Mouse (Mus musculus) forebrain, embryonic 10.5 days (tissue): Measurements from ENCODE around the gene Ampd1. TPM values are rescaled to one million over a fixed set of nuclear protein-coding genes. Genes with fewer than 3 reads are reported as not detected.

Experiments
- DNase-seq: peaks from one replicate; pipeline ENCODE4 v3.0.0-alpha.2; 2017; ENCODE audit warnings: low spot score; ENCODE audit errors: extremely low spot score
- H3K27ac ChIP-seq: fragments of 300-500 bp; sonication (generic); 2 replicates; pipeline ENCODE4 v1.5.1; 2016; ENCODE audit warnings: mild to moderate bottlenecking
- H3K27me3 ChIP-seq: fragments of 300-500 bp; sonication (generic); 2 replicates; pipeline ENCODE4 v1.6.1; 2016; ENCODE audit warnings: mild to moderate bottlenecking; ENCODE audit not compliant: poor library complexity, severe bottlenecking
- H3K36me3 ChIP-seq: fragments of 300-500 bp; sonication (generic); replicated peaks from 2 replicates; pipeline ENCODE4 v1.6.1; 2016; ENCODE audit warnings: mild to moderate bottlenecking, moderate library complexity
- H3K4me1 ChIP-seq: fragments of 300-500 bp; sonication (generic); 2 replicates; pipeline ENCODE4 v1.6.1; 2016
- H3K4me3 ChIP-seq: fragments of 300-500 bp; sonication (generic); 2 replicates; pipeline ENCODE4 v1.5.1; 2016; ENCODE audit warnings: mild to moderate bottlenecking, moderate library complexity
- H3K9me3 ChIP-seq: fragments of 300-500 bp; sonication (generic); 2 replicates; pipeline ENCODE4 v1.6.1; 2016; ENCODE audit warnings: mild to moderate bottlenecking, moderate library complexity
- WGBS: fragments of 180-500 bp; shearing (Covaris S2); methylation state at CpG from one replicate; pipeline ENCODE4 v1.1.7; 2016; 5-methylcytosine and 5-hydroxymethylcytosine counted together
- polyA plus RNA-seq: library from polyadenylated mRNA; unstranded; fragments of >200 nt; fragmentation: Nextera tagmentation; extraction: Ambion mirVana; gene quantifications from 2 replicates; pipeline ENCODE4 v1.2.1, GENCODE M21; 2016

Ampd1 gene
- polyA plus RNA-seq, 1 experiment from 2014 or later: not detected

DNA sequence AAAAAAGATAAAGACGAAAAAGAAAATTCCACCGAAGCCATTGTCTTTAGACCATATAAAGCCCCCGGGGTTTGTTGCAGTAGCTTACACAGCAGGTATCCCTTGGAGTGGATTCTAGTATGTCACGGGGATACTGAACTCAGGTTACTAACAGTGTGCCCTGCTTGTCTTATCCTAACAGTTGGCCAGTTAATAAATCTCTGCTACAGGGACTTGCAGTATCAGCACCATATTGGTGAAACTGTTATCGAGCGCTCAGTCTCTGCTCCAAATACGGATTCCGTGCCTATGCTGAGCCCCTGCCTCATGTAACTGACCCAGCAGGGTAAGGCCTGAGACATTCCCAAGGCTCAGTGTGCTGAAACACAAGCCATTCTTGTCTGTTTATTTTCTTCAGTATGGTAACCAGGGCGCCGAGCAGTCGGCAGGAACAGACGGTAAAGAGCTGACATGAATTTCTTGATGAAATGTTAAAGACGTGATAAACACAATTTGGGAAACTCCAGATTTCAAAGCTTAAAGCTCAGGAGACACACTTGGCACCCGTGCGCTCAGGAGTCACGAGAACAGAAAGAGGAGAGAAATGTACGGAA is 8.1 kb downstream of the Ampd1 start:
- no peak overlapping the region for H3K4me3 ChIP-seq
- WGBS: 91% methylated on average over 17 of the region's 17 CpGs
- no peaks in the 10 kb centered on the region for H3K36me3 ChIP-seq
- no peaks in the 10 kb centered on the region for H3K4me1 ChIP-seq
- no peaks in the 10 kb centered on the region for H3K9me3 ChIP-seq
- no peak overlapping the region for H3K27ac ChIP-seq
- H3K27me3 ChIP-seq: no peaks in the 10 kb centered on the region
- DNase-seq: no peak

DNA sequence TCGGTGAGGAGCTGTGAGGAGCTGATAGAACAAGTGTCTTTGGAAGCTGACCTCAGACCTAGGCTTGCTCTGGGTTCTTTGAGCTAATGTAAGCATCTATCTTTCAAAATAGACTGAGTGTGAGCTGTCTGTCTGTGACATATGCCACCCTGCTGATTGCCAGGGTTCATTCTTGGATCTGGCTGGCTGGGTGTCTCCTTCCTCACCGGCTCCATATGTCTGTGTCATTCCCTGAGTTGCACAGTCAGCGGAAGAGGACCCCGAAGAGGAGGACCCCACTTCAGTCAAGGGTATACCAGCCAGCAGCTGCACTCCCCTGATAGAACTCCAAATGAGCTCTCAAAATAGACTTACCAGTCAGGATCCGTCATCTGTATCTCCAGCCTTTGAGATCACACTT is 8.9 kb downstream of the Ampd1 start:
- WGBS: 90% methylated on average over 5 of the region's 5 CpGs

DNA sequence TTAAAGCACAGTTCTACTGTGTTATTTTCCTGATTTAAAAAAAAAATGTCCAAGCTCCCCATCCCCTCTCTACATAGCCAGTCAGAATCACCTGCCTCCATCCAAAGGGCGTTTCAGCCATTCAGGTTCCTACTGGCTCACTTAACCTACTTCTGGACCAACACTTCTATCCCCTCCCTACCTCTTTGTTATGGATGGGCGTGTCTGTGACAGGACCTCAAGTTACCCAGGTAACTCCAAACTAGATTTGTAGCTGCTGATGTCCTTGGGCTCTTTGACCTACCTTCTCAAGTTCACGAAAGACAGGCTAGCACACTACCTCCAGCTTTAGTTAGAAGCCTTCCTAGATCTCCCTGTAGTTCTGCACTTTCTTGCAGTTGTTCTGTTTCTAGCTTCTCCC is 12.2 kb downstream of the Ampd1 start:
- whole genome bisulfite sequencing: 84% methylated on average over 3 of the region's 3 CpGs
- no peaks in the 10 kb centered on the region for H3K4me1 ChIP-seq
- no peaks in the 10 kb centered on the region for H3K27me3 ChIP-seq
- no peak overlapping the region for H3K27ac ChIP-seq
- DNase-seq: no peak
- no peaks in the 10 kb centered on the region for H3K9me3 ChIP-seq
- no peaks in the 10 kb centered on the region for H3K36me3 ChIP-seq
- H3K4me3 ChIP-seq: no peak overlapping the region

More for the DNA sequence above, 8.9 kb downstream of the Ampd1 start:
- Histone ChIP-seq H3K4me3 (no peak overlapping the region), H3K36me3 (no peaks in the 10 kb centered on the region), H3K27ac (no peak overlapping the region), H3K9me3 (no peaks in the 10 kb centered on the region), H3K27me3 (no peaks in the 10 kb centered on the region), H3K4me1 (no peaks in the 10 kb centered on the region)
- DNase-seq: no peak

DNA sequence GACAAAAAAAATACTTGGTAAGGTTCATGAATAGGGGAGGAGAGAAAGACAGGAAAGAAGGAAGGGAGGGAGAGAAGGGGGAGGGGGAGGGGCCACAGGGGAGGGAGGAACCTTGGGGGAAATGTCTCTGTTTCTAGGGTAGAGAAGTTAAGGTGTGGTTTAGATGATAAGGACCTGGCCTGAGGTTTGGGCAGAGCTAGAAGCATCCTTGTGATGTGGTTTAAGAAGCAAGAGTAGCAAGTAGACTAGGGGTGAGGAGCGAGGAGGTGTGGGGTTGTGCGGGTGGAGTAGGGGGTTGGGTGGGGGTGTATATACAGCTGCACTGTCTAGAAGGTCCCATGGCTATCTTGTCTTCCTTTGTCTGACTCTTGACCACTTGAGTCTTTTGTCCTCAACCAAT is 17.9 kb downstream of the Ampd1 start:
- 97% methylated on average over 2 of the region's 2 CpGs for WGBS
- Histone ChIP-seq H3K4me1 (no peaks in the 10 kb centered on the region), H3K9me3 (no peaks in the 10 kb centered on the region), H3K4me3 (no peak overlapping the region), H3K36me3 (no peaks in the 10 kb centered on the region), H3K27ac (no peak overlapping the region), H3K27me3 (no peaks in the 10 kb centered on the region)
- DNase-seq: no peak

DNA sequence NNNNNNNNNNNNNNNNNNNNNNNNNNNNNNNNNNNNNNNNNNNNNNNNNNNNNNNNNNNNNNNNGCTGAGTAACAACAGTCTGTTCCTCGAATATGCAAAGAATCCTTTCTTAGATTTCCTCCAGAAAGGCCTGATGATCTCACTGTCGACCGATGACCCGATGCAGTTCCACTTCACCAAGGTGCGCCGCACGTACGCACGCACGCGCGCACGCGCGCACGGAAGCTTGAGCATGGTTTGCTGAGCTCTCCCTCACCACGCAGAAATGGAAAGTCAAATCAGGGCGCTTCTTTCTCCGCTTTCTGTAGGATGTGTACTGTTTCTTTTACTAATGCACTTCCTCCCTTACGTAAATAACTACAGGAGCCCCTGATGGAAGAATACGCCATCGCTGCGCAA is 24.8 kb downstream of the Ampd1 start:
- Histone ChIP-seq H3K36me3 (no peaks in the 10 kb centered on the region), H3K4me3 (no peak overlapping the region), H3K9me3 (no peaks in the 10 kb centered on the region), H3K27ac (no peak overlapping the region), H3K4me1 (peaks cover 13% of the 10 kb centered on the region), H3K27me3 (peaks cover 32% of the 10 kb centered on the region)
- no peak for DNase-seq
- WGBS: 81% methylated on average over 23 of the region's 23 CpGs

DNA sequence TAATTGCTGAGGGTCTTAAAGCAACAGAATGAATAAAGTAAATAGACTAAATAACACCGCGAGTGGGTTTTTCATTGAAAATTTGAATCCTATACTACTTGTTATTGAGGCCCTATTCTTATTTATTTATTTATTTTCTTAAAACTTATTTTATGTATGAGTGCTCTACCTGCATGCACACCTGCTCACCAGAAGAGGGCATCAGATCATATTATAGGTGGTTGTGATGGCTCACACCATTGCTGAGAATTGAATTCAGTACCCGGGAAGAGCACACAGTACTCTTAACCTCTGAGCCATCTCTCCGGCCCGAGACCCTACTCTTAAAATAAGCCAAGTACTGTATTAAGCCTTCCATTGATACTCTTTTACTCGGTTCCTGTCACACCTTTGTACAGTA is 25.9 kb downstream of the Ampd1 start:
- Histone ChIP-seq H3K4me1 (peaks cover 13% of the 10 kb centered on the region), H3K9me3 (no peaks in the 10 kb centered on the region), H3K4me3 (no peak overlapping the region), H3K27me3 (peaks cover 42% of the 10 kb centered on the region), H3K36me3 (no peaks in the 10 kb centered on the region), H3K27ac (no peak overlapping the region)
- no peak for DNase-seq
- 86% methylated on average over 6 of the region's 6 CpGs for WGBS

DNA sequence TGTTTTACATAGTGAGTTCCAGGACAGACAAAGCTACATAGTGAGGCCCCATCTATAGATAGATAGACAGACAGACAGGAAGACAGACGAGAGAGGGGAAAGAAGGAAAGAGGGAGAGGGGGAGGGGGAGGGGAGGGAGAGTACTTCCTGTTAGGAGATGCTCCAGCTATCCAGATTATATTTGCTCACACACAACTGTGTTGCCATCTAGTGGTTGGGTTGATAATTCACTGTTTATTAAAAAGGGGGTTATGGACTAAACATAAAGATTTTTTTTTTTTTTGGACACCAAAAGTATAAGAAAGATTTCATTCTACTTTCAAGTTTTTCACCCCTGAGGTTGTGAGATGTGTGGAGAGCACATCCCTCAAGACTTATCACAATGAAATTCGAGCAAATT is 26.9 kb downstream of the Ampd1 start:
- Histone ChIP-seq H3K27ac (no peak overlapping the region), H3K4me3 (no peak overlapping the region), H3K4me1 (peaks cover 13% of the 10 kb centered on the region), H3K27me3 (peaks cover 46% of the 10 kb centered on the region), H3K36me3 (no peaks in the 10 kb centered on the region), H3K9me3 (no peaks in the 10 kb centered on the region)
- 82% methylated on average over 2 of the region's 2 CpGs for WGBS
- DNase-seq: no peak

DNA sequence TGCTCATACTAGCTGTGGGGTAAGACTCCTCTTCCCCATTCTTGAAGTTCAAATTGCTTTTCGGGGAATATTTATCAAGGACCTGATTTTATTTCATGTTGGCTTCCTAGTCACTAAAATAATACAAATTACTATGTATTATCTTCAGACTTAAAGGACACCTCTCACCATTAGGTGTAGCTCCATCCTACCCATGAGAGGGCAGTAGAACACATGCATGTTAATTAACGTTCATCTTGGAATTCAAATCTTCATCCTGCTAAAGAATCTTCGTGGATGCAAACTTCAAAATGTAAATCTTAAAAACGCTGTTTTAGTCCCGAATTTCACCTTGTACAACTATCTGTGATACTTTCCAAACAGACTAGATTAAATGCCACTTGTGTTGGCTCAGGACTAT is 27.4 kb downstream of the Ampd1 start:
- no peak for DNase-seq
- Histone ChIP-seq H3K4me3 (no peak overlapping the region), H3K27me3 (peaks cover 46% of the 10 kb centered on the region), H3K9me3 (no peaks in the 10 kb centered on the region), H3K27ac (no peak overlapping the region), H3K36me3 (no peaks in the 10 kb centered on the region), H3K4me1 (peaks cover 13% of the 10 kb centered on the region)
- 72% methylated on average over 5 of the region's 5 CpGs for WGBS

DNA sequence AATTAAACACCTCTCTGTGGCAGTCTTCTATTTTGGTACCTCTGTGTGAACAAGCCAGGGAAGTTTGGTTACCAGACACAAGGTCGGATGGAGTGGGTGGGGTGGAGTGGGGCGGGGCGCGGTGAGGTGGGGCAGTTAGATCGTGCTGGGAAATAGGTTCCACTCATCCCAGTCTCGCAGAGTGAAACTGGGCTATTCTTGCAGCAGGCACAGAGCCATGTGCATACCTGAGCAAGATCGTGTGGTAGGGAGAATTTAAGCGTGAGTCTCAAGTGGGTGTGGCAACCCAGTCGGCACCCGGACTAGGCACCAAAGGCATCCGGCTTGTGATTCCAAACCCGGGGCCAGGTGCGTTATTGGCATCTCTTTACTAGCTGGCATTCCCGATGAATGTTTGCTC is 28.1 kb downstream of the Ampd1 start:
- Histone ChIP-seq H3K36me3 (no peaks in the 10 kb centered on the region), H3K4me3 (peak overlapping the region; percentile 75), H3K9me3 (no peaks in the 10 kb centered on the region), H3K4me1 (peaks cover 13% of the 10 kb centered on the region), H3K27ac (0 out of 2 replicates have a peak overlapping the region, but pooled peaks have one; percentile 81), H3K27me3 (peaks cover 46% of the 10 kb centered on the region)
- 4% methylated on average over 14 of the region's 14 CpGs for WGBS
- DNase-seq: no peak

DNA sequence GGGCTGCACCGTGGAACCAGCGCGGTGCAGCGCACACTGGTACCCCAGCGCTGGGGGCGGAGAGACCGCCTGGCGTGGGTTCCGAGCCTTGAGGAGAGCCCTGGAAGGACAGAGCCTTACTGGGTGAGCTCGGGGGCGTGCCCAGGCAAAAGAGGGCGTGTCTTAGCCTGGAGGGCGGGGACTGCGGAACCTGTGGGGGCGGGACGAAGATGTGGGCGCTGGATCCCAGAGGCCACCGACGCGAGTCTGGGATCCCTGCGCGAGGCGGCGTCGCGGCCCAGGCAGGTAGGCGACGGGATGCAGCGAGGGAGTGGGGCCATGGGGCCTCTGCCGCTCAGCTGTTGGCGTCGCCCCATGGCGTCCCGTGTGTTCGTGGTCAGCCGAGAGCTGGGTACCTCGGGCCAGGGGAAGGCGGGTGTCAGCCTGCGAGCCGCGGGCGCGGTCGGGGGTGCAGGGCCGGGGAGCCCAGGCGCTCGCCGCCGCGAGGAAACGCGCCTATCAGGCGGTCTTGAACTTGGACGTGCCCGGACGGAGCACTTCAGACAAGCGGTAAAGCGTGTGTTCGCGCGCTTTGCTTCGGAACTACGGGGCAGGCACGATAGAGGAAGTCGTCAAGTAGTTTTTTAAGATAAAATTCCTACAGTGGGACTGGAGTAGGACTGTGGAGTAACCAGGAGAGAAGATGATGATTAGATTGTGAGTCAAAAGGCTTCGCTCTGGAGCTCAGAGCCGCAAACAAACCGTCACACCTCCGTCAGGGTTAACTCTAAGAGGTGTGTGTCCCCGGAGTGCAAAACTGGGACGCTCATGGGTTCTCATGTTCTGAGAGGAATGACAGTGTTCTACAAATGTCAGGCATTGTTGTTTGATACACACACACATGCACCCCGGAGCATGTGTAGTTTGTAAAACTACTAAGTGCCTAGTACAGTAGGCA is 28.9 kb downstream of the Ampd1 start, which contains the start of gene Dennd2c:
TSS of gene Dennd2c (plus strand) at position 151 of the 937 bp plus-strand sequence.
- Histone ChIP-seq H3K36me3 (no peaks in the 10 kb centered on the region), H3K27ac (peak within 1 kb of the TSS; percentile 81), H3K27me3 (peaks cover 46% of the 10 kb centered on the region), H3K4me1 (peaks cover 13% of the 10 kb centered on the region), H3K4me3 (peak within 1 kb of the TSS; percentile 75), H3K9me3 (no peaks in the 10 kb centered on the region)
- WGBS: 2% methylated on average over 72 of the region's 72 CpGs
- DNase-seq: peak; percentile 89

DNA sequence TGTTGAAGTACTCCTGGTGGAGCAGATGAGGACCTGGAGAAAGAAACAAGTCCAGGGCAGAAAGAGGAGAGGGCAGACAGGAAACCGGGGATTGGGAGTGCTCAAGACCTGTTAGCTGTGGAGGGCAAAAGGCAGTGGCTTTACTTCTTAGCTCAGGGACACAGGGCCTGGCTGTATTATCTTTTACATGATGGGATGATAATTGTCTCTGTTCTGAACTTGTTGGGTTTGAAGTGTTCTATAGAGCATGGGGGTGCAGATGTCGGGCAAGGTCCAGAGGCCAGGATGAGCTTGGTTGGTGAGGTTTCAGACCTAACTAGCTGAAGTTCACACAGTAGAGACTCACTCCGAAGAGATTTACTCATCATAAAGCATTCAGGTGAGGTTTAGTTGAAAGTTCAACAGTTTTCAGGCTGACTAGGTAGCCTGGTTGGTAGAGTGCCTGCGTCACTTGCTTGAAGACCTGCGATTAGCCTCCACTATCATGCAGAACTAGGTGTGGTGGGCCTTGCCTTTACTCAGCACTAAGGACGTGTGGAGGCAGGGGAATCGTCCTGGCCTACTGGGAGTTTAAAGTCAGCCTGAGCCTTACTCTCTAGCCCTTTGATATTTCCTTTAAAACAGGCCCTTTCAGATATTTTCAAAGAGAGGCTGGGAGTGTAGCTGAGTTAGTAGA is 33.9 kb downstream of the Ampd1 start:
- no peak overlapping the region for H3K4me3 ChIP-seq
- no peak overlapping the region for H3K27ac ChIP-seq
- 86% methylated on average over 7 of the region's 7 CpGs for WGBS
- H3K27me3 ChIP-seq: peaks cover 23% of the 10 kb centered on the region
- no peaks in the 10 kb centered on the region for H3K9me3 ChIP-seq
- DNase-seq: no peak
- no peaks in the 10 kb centered on the region for H3K36me3 ChIP-seq
- H3K4me1 ChIP-seq: peaks cover 3% of the 10 kb centered on the region

DNA sequence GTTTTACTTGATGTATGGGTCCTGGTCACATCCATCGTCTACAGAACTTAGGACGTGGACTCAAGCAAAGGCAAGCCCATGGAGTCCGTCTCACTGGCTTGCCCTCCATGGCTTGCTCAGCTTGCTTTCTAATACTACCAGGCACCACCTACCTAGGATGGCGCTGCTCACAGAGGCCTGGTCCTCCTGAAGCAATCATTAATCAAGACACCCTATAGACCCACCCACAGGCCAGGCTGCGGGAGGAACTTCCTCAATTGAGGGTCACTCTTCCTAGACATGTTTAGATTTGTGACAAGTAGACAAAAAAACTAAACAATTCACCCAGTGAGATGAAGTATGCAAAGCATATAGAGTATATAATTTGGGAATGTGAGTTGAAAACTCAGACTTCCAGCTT is 38.4 kb downstream of the Ampd1 start:
- no peaks in the 10 kb centered on the region for H3K36me3 ChIP-seq
- H3K27me3 ChIP-seq: no peaks in the 10 kb centered on the region
- WGBS: 82% methylated on average over 5 of the region's 5 CpGs
- no peak overlapping the region for H3K4me3 ChIP-seq
- H3K9me3 ChIP-seq: no peaks in the 10 kb centered on the region
- no peak for DNase-seq
- no peaks in the 10 kb centered on the region for H3K4me1 ChIP-seq
- no peak overlapping the region for H3K27ac ChIP-seq

DNA sequence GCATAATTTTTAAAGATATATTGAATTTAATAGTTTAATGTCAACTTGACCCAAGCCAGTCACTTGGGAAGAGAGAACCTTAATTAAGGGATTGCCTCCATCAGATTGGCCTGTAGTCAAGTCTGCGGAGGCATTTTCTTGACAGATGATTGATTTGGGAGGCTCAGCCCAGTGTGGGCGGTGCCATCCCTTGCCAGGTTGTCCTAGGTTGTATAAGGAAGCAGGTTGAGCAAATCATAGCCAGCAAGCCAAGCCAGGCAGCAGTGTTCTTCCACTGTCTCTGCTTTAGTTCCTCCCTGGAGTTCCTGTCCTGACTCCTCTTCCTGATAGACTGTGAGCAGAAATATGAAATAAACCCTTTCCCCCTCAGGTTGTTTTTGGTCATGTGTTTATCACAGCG is 49.8 kb downstream of the Ampd1 start:
- no peak for DNase-seq
- Histone ChIP-seq H3K27me3 (no peaks in the 10 kb centered on the region), H3K27ac (no peak overlapping the region), H3K9me3 (no peaks in the 10 kb centered on the region), H3K4me1 (peaks cover 21% of the 10 kb centered on the region), H3K4me3 (no peak overlapping the region), H3K36me3 (no peaks in the 10 kb centered on the region)
- 92% methylated on average over 3 of the region's 3 CpGs for WGBS
